Mouse (Mus musculus) brain, embryonic 18.5 days (tissue): Measurements from ENCODE around the gene Dnm3.

ENCODE experiments used
- DNase-seq: peaks from one replicate; pipeline ENCODE4 v3.0.0-alpha.2; 2012; ENCODE audit warnings: low read depth, low spot score

Dnm3 gene

DNA sequence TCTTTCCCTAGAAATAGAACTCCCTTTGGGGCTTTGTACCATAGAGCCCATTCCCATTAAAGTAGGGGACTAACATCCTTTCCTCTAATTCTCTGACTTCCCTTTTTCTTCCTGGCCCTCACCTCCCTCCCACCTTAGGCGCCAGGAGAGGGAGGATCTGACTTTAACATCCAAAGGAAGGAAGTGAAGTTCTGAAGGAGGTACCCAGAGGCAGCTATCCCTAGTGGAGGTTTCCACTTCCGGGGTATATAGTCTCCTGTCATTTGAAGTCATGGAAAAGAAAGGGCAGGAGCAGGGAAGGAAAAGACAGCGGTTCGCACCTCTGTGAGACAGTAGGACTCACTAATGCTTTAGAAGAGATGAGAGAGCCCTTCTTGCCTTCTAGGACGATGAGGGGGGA lies 478.5 kb downstream of the Dnm3 start:
- no peak for DNase-seq

DNA sequence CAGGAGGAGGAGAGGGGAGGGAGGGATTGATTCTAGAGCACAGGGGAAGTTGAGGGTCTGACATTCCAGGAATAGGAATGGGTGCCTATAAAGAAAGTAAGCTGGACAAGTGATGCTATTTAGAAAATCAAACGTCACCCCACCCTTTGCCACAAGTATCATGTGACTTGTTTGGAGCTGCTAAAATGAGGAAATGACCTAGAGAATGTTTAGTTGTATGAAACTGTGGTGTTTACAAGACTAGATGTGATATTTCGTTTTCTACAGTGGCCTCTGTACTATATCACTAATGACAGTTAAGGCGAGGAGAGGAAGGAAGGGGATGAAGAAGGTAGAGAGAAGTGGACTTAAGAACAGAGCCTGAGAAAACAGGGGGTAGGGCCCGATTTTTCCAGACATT lies 479.1 kb downstream of the Dnm3 start:
- no peak for DNase-seq

DNA sequence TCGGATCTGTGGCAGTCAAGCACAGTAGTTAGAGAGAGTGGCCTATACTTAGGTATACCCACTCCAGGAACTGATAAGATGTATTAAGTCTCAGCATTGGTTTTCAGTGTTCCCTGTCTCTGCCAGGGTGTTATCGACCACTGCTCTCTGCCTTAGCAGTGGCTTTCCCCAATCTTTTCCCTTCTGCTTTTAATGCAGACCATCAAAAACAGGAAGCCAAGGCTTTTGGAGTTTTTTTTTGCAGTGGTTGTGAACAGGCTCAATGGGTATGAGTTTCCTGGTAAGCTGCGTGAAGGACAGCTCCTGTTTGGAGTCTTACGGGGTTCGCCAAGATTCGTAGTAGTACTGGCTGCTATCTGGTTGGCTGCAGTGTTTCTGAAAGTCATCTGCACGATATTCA lies 485.4 kb downstream of the Dnm3 start:
- DNase-seq = no peak

DNA sequence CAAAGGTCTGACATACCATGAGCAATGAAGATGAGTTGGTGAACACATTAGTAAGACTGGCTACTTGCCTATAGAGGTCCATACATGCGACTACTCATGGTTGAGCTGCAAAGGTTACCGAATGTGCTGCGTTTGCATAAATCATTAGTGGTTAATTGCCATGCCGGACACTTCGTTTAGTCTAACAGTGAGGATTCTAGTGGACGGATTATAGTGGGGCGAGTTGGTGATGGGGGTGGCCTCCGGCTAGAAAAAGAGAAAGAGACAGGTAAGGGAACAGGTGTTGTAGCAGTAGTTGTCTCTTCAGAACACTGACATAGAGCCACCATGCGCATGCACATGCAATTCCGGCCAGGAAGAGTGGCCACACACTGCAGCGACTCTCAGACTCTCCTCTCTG lies 486.0 kb downstream of the Dnm3 start:
- DNase-seq = no peak

DNA sequence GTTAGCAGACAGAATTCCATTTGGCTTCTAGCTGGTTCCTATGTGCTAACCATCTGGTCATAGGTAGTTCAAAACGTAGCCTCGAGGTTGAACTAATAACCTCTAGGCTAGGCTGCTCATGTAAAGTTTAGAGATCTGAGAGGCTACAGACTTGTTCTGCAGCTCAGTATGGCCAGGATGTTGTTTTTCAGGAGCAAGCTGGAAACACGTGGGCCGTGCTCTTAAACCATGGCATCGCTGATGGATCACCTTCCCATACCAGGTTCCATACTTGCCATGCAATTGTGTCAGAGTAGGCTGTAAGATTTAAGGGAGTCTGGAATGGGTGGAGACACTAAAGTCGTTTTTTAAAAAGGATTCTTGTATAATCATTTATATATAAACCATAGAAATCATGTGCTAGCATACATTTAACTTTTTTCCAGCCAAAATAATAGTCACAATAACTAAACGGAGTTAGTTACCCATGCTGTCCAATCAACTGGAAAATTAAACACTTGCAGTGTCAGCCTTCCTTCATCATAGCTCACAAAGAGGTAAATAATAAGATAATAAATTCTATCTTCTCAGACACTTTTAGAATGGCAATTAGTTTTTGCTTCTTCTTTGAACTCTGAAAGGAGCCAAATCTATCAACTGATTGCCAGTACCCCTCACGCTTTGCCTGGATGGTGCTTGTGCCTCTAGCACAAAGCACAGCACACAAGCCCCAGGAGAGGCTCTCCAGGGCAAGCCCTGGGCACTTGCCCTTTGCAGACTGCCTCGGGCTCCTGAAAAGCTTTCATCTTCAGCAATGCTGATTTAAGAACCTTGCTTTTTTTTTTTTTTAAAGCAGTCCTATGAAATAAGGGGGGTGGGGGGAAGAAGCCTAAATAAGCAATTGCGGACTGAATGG lies 486.9 kb downstream of the Dnm3 start:
- DNase-seq = no peak

DNA sequence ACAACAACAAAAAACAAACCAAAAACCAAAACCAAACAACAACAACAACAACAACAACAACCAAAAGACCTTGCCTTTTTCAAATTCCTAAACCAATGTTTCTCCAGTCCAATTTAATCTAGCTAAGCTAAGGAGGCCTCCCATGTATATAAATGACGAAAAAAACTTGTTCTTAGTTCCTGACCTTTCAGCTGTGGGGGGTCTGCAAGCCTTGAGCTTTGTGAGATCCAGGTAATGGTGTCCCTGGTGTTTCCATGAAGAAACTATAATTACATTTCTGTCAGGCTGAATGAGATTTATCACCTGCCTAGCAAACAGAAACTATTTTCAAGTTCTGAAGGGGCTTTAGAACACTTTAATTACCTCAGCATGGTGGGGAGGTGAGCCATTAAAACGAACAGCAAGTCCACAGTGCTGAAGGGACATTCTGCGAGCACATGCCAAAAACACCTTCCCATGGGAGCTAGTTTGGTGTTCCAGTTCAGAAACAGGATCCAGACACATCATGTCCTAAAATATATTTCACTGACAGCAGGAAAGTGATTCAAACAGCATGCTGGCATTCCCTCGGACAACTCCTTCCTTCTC lies 493.8 kb downstream of the Dnm3 start:
- no peak for DNase-seq

DNA sequence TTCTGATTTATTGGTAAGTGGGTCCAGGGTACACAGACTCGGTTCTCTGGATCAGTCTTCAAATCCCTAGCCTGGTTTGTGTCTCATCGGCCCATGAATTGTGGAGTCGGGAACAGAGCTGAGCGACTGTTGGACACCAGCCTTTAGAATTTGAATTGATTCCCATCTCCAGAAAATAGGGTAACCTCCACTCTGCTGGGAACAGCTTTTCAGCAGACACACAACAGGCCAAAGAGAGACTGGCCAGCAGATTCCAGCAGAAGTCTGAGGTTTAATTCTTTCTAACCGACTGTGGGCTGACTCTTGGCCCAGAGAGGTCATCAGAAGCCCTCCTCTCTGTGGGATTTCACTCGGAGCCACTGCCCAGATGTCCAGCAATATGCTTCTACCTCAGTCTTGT lies 494.4 kb downstream of the Dnm3 start:
- DNase-seq = no peak

DNA sequence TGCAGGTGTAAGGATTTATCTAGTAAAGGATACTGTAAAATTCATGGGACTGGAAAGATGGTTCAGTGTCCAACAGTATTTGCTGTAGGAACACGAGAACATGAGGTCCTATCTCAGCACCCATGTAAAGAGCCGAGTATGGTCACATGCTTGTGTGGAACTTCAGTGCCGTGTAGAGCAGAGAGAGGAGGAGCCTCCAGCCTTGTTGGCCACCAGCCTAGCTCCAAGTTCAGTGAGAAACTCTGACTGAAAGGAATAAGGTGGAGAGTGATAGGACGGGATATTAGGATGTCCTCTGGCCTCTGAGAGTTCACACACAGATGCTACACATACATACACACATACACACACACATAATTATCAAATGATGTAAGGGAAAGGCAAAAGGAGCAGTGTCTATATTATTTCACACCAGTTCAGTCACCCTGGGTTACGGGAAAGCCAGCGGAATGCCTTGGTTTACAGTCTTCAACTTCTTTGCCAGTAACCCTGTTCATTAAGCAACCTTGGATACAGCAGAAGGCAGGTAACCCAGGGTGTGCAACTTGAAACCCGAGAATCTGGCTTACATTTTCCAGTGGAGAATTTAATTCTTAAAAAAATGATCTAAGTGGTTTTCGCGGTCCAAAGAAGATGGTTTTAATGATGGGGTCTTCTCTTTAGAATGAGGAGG lies 497.1 kb downstream of the Dnm3 start:
- DNase-seq = no peak

DNA sequence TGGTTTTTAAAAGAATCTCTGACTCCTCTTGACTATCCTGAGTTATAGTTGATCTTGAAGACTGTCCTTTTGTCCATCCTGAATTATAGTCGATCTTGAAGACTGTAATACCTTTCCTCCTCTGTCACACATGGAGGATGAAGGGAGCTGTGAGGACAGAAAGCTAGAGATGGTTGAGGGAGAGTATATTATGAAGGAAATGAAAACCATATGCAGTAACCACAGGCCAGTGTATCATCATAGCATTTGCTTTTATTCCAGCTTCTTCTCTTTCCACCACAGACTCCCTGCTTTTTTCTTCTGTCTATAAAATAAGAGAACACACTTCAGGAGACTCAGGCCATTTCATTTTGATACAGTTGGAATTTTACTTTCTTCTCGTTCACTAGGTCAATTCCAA lies 497.8 kb downstream of the Dnm3 start:
- DNase-seq = no peak

DNA sequence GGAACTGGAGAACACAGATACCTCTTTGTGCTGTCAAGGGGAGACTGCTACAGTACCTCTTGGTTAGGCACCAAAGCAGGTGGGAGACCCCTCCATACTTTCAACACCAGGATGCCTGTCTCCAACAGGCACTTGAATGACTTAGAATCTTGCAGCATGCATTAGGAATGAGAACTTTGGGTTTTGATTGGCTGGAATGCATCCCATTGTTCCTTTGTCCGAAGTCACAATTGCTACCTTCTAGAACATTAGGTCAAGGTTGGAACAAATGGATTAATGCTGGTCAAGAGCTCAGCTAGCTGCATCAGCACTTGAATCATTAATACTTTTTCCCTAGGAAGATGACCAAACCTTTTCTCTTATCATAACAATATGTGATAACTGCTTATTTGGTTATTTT lies 498.3 kb downstream of the Dnm3 start, which contains the start of gene 4930558K02Rik:
TSS of gene 4930558K02Rik (minus strand) at position 101 of the 400 bp plus-strand sequence.
- DNase-seq = no peak

DNA sequence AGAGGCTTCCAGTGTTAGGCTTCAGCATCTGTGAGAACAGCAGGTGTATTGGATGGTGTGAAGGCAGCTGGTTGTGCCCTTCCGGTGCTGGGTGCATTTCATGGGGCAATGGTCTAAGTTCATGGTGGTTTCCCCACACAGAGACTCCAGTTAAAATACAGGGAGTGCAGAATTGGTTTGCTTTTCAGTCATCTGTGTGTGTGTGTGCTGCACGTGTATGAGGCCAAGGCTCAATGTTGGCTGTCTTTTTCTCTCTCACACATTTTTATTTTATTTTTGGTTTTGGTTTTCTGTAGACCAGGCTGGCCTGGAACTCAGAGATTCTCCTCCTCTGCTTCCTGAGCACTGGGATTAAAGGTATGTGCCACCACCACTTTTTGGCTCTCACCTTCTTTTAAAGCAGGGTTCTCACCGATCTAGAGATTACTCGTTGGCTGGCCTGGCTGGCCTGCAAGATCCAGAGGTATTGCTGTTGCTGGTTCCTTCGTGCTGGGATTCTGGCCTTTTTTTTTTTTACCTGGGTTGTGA lies 499.6 kb downstream of the Dnm3 start:
- DNase-seq = no peak

DNA sequence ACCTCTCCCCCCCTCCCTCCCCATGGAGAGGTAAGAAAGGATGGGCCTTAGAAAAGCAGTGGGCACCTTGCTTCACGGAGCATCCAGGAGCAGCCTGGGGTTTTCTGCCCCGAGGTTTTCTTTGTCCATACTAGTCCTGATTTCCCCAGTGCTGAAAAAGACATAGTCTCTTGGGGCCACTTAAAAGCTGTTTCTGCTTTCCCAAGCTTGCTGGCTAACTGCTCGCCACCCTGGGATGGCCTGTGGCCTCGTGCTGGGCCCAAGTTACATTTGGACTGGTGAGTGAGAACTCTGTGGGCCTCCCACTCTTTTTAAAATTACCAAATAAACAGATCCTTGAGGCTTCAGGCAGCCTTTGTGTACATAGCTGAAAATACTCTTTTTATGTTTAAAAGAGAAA lies 500.5 kb downstream of the Dnm3 start:
- DNase-seq = no peak

DNA sequence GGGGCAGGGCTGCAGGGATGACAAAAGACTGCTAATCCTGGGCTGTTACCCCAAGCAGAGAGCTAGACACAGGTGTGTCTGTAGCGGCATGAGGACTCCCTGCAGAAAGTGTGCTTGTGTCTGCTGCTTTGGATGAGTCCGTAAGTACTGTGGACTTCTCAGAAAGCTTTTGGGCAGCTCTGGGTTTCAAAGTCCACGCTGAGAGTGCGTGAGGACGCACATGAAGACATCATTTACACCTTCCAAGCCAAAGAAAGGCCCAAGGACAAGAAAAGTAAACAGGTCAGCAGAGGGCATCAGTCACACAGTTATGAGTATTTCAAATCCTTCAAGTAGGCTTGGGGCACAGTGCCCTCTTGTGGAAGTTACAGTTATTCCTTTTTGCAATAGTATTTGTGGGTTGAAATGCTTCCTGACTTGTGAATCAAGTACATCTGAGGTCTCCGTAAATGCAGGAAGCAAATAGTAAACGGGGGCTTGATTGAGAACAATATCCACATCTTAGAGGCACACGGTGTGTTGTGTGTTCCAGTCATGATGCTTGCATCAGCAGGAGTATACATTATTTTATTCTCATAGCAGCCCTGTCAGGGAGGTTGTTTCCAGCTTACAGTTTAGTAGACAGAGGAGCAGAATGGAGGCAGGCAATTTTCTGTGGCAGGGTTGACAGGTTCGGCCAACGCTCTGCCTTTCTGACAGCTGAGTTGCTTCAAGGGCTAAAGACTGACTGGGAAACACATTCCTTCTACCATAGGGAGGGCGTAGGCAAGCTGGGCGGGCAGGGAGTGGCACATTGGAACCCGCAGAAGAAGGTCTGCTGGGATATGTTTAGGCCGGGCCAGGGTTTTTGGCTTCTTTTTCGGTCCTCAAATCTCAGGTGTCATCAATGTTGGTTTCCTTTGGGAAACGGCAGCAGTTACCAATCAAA lies 501.3 kb downstream of the Dnm3 start:
- DNase-seq = peak; percentile 70

DNA sequence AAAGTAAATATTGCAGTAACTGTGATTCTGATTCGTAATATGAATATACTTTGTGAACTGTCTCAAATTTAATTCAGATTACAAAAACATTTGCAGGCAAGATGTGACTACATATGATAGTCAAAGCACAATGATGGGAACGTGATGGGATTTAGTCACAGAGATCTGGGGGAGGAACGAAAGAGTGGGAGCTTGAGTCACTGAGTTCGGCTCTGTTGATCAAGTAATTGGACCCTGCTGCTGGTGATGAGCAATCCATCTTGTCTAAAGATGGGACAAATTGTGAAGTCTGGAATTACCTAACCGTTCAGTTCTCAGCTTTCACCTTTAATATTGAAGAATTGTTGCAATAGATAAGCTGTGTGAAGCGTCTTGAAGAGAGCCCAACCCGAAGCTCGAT lies 505.6 kb downstream of the Dnm3 start:
- no peak for DNase-seq

DNA sequence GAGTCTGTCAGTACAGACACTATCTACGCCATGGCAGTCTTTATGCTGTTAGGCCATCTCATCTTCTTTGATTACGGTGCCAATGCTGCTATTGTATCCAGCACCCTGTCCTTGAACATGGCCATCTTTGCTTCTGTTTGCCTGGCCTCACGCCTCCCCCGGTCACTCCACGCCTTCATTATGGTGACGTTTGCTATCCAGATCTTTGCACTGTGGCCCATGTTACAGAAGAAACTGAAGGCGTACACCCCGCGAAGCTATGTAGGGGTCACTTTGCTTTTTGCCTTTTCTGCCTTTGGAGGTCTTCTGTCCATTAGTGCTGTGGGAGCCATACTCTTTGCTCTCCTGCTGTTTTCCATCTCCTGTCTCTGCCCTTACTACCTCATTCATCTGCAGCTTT lies 507.0 kb downstream of the Dnm3 start:
- DNase-seq = no peak

DNA sequence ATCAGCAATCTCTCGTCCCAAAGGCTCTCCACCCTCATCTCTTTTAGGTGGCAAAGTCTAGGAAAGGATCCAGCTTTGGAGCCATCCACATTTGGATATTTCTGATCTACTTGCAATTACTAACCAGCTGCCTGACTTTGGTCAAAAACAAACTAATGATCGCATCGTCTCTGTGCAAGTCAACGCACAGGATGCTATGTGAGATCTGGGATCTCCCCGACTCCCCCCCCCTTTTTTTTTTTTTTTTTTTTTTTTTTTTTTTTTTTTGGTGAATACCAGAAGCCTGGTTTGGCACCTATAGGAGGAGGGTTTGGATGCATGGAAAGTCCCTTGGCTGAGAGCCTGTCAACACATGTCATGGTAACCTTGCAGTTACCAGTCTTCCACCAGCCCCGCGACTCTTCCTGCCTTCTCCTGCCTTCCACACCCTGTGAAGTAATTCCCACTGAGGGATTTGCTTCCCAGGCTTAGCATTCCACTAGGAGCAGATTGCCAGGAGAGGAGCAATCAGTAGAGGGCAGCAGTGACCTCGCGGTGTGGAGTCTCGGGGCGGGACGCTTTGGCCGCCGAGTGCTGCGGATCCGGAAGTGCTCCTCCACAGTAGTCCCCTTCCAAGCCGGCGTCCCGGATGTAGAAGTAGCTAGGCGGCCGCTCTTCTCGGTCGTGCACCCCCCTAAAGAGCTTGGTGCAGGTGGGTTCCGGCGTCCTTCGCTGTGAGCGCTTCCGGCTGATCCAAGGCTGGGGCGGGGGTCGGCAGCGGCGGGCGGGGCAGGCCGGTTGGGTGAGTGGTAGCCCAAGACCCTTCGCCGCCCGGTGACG lies 509.0 kb downstream of the Dnm3 start, which contains the start of gene Pigc:
TSS of gene Pigc (plus strand) at position 598 of the 819 bp plus-strand sequence.
- DNase-seq = peak; percentile 86

DNA sequence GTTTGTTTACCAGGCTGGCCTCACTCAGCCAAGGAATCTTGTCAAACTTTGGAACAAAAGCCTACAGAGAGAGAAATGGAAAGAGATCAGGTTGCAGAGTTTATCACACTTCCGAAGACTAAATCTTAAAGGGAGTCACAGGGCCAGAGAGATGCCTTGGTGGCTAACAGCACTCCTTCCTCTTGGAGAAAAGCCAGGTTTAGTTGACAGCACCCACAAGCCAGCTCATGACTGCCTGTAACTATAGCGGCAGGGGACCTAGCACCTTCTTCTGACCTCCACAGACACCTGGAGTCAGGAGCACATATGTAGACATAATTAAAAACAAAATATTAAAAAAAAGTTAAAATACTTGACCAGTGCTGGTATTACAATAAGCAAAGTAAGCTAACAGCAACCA lies 509.9 kb downstream of the Dnm3 start:
- no peak for DNase-seq

DNA sequence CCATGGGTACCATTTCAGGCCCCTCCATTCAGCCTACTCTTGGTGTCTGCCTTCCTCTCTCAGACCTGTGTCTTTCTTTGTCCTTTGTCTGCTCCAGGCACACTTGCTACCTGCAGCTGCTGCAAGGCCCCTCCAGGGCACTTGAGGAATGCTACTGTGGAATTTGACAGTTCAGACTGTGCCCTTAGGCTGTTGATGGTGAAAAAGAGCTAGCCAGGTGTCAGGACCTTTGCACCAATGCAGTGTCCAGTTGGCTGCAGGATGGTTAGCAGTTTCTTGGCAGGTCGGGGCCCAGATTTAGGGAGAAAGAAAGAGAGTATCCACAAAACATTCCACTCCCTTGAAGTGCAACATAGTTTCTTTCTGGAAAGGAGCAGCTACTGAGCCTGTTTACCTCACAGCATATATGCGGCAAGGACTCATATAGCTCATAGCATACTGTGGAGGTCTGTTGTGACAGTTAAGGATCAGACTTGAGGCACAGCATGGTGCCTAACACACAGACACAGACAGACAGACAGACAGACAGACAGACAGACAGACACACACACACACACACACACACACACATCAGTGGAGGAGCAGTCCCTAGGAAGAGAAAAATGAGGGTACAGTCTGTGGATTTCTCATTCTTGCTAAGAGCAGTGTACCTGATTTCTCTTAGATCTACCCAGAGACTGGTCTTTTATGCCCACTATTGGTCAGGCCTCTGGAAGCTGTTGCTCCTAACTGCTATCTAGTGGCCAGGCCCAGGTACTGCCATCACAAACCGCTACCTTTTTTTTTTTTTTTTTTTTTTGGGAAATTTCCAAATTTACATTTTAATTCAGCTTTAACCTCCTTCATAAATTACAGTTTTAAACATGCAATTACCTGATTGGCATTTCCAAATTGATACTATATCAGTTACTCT lies 515.1 kb downstream of the Dnm3 start:
- no peak for DNase-seq
